Mouse (Mus musculus) forebrain, embryonic 16.5 days (tissue): ENCODE results near the gene Adra1b. TPM values are rescaled to one million over a fixed set of nuclear protein-coding genes. Genes with fewer than 3 reads are reported as not detected.

Experiments used
- ATAC-seq: fragments of 200-750 bp; cut with Nextera tagmentation; 2 replicates; pipeline ENCODE4 v1.8.0; 2017; ENCODE audit warnings: mild to moderate bottlenecking, moderate library complexity
- H3K27ac ChIP-seq: fragments of 300-500 bp; sonication (generic); 2 replicates; pipeline ENCODE4 v1.5.1; 2014; ENCODE audit warnings: low read length, control low read depth
- H3K27me3 ChIP-seq: fragments of 300-500 bp; sonication (generic); replicated peaks from 2 replicates; pipeline ENCODE4 v1.6.1; 2014; ENCODE audit warnings: low read length; ENCODE audit not compliant: control insufficient read depth, insufficient read depth
- H3K36me3 ChIP-seq: fragments of 300-500 bp; sonication (generic); 2 replicates; pipeline ENCODE4 v1.6.1; 2014; ENCODE audit not compliant: control insufficient read depth, insufficient read depth
- H3K4me1 ChIP-seq: fragments of 300-500 bp; sonication (generic); replicated peaks from 2 replicates; pipeline ENCODE4 v1.6.1; 2014; ENCODE audit warnings: low read length; ENCODE audit not compliant: control insufficient read depth, insufficient read depth
- H3K4me2 ChIP-seq: fragments of 300-500 bp; sonication (generic); 2 replicates; pipeline ENCODE4 v1.6.1; 2014; ENCODE audit warnings: mild to moderate bottlenecking, low read length, control low read depth
- H3K4me3 ChIP-seq: fragments of 300-500 bp; sonication (generic); replicated peaks from 2 replicates; pipeline ENCODE4 v1.5.1; 2014; ENCODE audit warnings: mild to moderate bottlenecking, low read length, control low read depth
- H3K9ac ChIP-seq: fragments of 300-500 bp; sonication (generic); replicated peaks from 2 replicates; pipeline ENCODE4 v1.6.1; 2014; ENCODE audit warnings: low read depth, low read length, control low read depth
- H3K9me3 ChIP-seq: fragments of 300-500 bp; sonication (generic); 2 replicates; pipeline ENCODE4 v1.6.1; 2016; ENCODE audit warnings: low read length; ENCODE audit not compliant: control insufficient read depth
- WGBS: fragments of 180-500 bp; shearing (Covaris S2); extraction: QIAGEN DNeasy Blood & Tissue Kit; methylation state at CpG from one replicate; pipeline ENCODE4 v1.1.7; 2014; 5-methylcytosine and 5-hydroxymethylcytosine counted together
- polyA plus RNA-seq: library from polyadenylated mRNA; unstranded; fragments of >200 nt; fragmentation: Nextera tagmentation; extraction: Ambion mirVana; gene quantifications from 2 replicates; pipeline ENCODE4 v1.2.1, GENCODE M21; 2015

Gene Adra1b
- polyA plus RNA-seq, 1 experiment from 2014 or later = 2.8 TPM

- Histone ChIP-seq H3K4me2 (no peak overlapping the region), H3K4me1 (peaks cover 8% of the 10 kb centered on the region; the same call in 1 of the 2 replicates), H3K36me3 (no peaks in the 10 kb centered on the region), H3K27me3 (peaks cover 21% of the 10 kb centered on the region), H3K9me3 (no peaks in the 10 kb centered on the region), H3K9ac (no peak overlapping the region), H3K27ac (no peak overlapping the region), H3K4me3 (no peak overlapping the region)
- no peak for ATAC-seq
- 92% methylated on average over 15 of the region's 15 CpGs for WGBS
Measured at GRCm38 (mm10) chr11:43835456-43835855, 65.6 kb downstream of the Adra1b start.

GRCm38 (mm10) chr11:43834531-43834930 lies 66.5 kb downstream of the Adra1b start:
- Histone ChIP-seq H3K36me3 (no peaks in the 10 kb centered on the region), H3K27ac (no peak overlapping the region), H3K4me2 (no peak overlapping the region), H3K9ac (no peak overlapping the region), H3K27me3 (peaks cover 21% of the 10 kb centered on the region), H3K9me3 (no peaks in the 10 kb centered on the region), H3K4me3 (no peak overlapping the region), H3K4me1 (peaks cover 8% of the 10 kb centered on the region; the same call in 1 of the 2 replicates)
- ATAC-seq = no peak
- WGBS = 45% methylated on average over 11 of the region's 11 CpGs

GRCm38 (mm10) chr11:43831530-43831929 lies 69.5 kb downstream of the Adra1b start:
- no peak overlapping the region for H3K27ac ChIP-seq
- peaks cover 6% of the 10 kb centered on the region; the same call in 1 of the 2 replicates for H3K4me1 ChIP-seq
- H3K27me3 ChIP-seq = peaks cover 9% of the 10 kb centered on the region
- no peak overlapping the region for H3K9ac ChIP-seq
- no peak overlapping the region for H3K4me2 ChIP-seq
- H3K36me3 ChIP-seq = no peaks in the 10 kb centered on the region
- no peaks in the 10 kb centered on the region for H3K9me3 ChIP-seq
- H3K4me3 ChIP-seq = no peak overlapping the region
- 31% methylated on average over 4 of the region's 4 CpGs for WGBS
- no peak for ATAC-seq

GRCm38 (mm10) chr11:43826769-43827168 lies 74.2 kb downstream of the Adra1b start:
- ATAC-seq = no peak
- no peak overlapping the region for H3K27ac ChIP-seq
- H3K27me3 ChIP-seq = no peaks in the 10 kb centered on the region
- H3K4me3 ChIP-seq = no peak overlapping the region
- H3K9ac ChIP-seq = no peak overlapping the region
- H3K4me1 ChIP-seq = no peaks in the 10 kb centered on the region
- no peak overlapping the region for H3K4me2 ChIP-seq
- WGBS = 91% methylated on average over 4 of the region's 4 CpGs
- H3K9me3 ChIP-seq = no peaks in the 10 kb centered on the region
- H3K36me3 ChIP-seq = no peaks in the 10 kb centered on the region

GRCm38 (mm10) chr11:43823349-43823748 lies 77.7 kb downstream of the Adra1b start:
- Histone ChIP-seq H3K4me2 (no peak overlapping the region), H3K9me3 (no peaks in the 10 kb centered on the region), H3K36me3 (no peaks in the 10 kb centered on the region), H3K4me3 (no peak overlapping the region), H3K9ac (no peak overlapping the region), H3K4me1 (no peaks in the 10 kb centered on the region), H3K27ac (no peak overlapping the region), H3K27me3 (peaks cover 6% of the 10 kb centered on the region; the same call in 1 of the 2 replicates)
- 73% methylated on average over 5 of the region's 5 CpGs for WGBS
- ATAC-seq = no peak

GRCm38 (mm10) chr11:43820552-43821460 lies 80.2 kb downstream of the Adra1b start:
- WGBS = 86% methylated on average over 11 of the region's 11 CpGs
- H3K27ac ChIP-seq = no peak overlapping the region
- no peaks in the 10 kb centered on the region for H3K9me3 ChIP-seq
- H3K9ac ChIP-seq = no peak overlapping the region
- H3K36me3 ChIP-seq = no peaks in the 10 kb centered on the region
- H3K4me1 ChIP-seq = no peaks in the 10 kb centered on the region
- no peak overlapping the region for H3K4me2 ChIP-seq
- peaks cover 8% of the 10 kb centered on the region for H3K27me3 ChIP-seq
- H3K4me3 ChIP-seq = no peak overlapping the region
- no peak for ATAC-seq

- H3K27ac ChIP-seq = no peak overlapping the region
- peaks cover 16% of the 10 kb centered on the region for H3K27me3 ChIP-seq
- H3K9me3 ChIP-seq = no peaks in the 10 kb centered on the region
- H3K36me3 ChIP-seq = no peaks in the 10 kb centered on the region
- no peaks in the 10 kb centered on the region for H3K4me1 ChIP-seq
- WGBS = 19% methylated on average over 9 of the region's 9 CpGs
- no peak overlapping the region for H3K4me2 ChIP-seq
- ATAC-seq = 0 out of 2 replicates have a peak, but pooled peaks have one; percentile 49
- H3K9ac ChIP-seq = no peak overlapping the region
- H3K4me3 ChIP-seq = no peak overlapping the region
Measured at GRCm38 (mm10) chr11:43817368-43817923, 83.6 kb downstream of the Adra1b start.

- WGBS = 64% methylated on average over 5 of the region's 5 CpGs
- Histone ChIP-seq H3K27me3 (peaks cover 10% of the 10 kb centered on the region), H3K4me1 (peaks cover under 1% of the 10 kb centered on the region; the same call in 1 of the 2 replicates), H3K9ac (no peak overlapping the region), H3K27ac (no peak overlapping the region), H3K4me3 (no peak overlapping the region), H3K9me3 (no peaks in the 10 kb centered on the region), H3K36me3 (no peaks in the 10 kb centered on the region), H3K4me2 (no peak overlapping the region)
- ATAC-seq = no peak
Measured at GRCm38 (mm10) chr11:43812535-43812934, 88.5 kb downstream of the Adra1b start.

- H3K9me3 ChIP-seq = no peaks in the 10 kb centered on the region
- H3K9ac ChIP-seq = no peak overlapping the region
- H3K27me3 ChIP-seq = no peaks in the 10 kb centered on the region
- WGBS = 19% methylated on average over 5 of the region's 5 CpGs
- peaks cover 3% of the 10 kb centered on the region for H3K4me1 ChIP-seq
- 0 out of 2 replicates have a peak overlapping the region, but pooled peaks have one; percentile 15 for H3K4me2 ChIP-seq
- H3K36me3 ChIP-seq = no peaks in the 10 kb centered on the region
- peak; percentile 38; the same call in 1 of the 2 replicates for ATAC-seq
- H3K27ac ChIP-seq = no peak overlapping the region
- H3K4me3 ChIP-seq = no peak overlapping the region
Measured at GRCm38 (mm10) chr11:43807732-43808131, 93.3 kb downstream of the Adra1b start.
